Mouse (Mus musculus): ENCODE data around the gene Dusp28. TPM values are rescaled to one million over a fixed set of nuclear protein-coding genes. Genes with fewer than 3 reads are reported as not detected.

The Dusp28 gene
- total and polyA plus RNA-seq, 3 experiments = 11.9 to 12.0 TPM; not detected in 1

DNA sequence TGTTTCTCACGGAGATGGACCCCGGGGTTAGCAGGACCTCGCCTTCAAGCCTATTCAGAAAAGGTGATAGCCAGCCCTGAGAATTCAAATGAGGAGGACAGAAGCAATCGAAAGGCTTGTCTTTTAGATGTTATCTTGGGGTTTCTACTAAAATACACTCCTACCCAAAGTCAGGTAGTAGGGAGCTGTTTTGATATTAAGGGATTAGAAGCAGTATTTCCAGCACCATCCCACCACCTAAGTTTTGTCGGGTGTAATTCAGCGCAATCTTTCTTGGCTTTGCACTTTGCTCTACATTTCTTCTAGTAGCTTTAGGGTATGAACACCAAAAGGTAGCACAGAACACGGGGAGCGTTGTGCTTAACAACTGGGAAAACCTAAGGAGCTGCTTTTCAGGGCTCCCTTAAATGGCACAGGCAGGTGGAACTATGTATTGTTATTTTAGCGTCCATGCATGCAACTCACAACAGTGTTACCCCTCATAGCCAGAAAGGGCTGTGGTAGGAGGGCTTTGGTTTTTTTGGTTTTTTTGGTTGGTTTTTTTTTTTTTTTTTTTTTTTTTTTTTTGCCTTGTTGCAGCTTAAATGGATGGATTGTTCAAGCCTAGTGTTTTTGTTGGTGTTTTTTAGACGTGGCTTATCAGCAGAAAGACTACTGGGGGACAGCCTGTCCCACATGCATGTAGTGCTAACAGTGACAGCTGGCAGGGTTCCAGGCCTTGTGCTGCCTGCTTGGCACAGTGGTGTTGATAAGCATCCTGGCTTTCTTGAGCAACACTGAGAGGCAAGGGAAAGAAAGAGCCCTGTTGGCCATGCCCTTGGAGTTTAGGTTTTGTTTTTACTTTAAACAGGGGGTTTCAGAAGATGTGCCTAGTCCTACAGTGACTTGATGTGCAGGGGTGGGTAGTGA is 28.5 kb downstream of the Dusp28 start (continued):
- 0 out of 2 replicates have a peak, but pooled peaks have one; percentile 38 for TF ChIP-seq KAT2A (conservative IDR thresholded peaks at IDR 0.05; ENCODE audit: low read depth, low read length)
- TF ChIP-seq UBTF (IDR thresholded peaks at IDR 0.05; ENCODE audit: borderline replicate concordance, insufficient read depth, low read depth, low read length) = no peak
- no peak for TF ChIP-seq NELFE (IDR thresholded peaks at IDR 0.05; ENCODE audit: low read depth, low read length)
- TF ChIP-seq EP300 (IDR thresholded peaks at IDR 0.05; ENCODE audit: low read depth in 1 of 2, low read length in 2 of 2) = peak; percentile 65 to 68; a peak in 3 of 4 replicates
- no peak for TF ChIP-seq JUND (IDR thresholded peaks at IDR 0.05; ENCODE audit: low read depth, low read length)
- TF ChIP-seq RAD21 (IDR thresholded peaks at IDR 0.05; ENCODE audit: low read depth, low read length) = no peak
- TF ChIP-seq MAX (IDR thresholded peaks at IDR 0.05; ENCODE audit: low read length) = peak; percentile 90
- TF ChIP-seq SIN3A (IDR thresholded peaks at IDR 0.05; ENCODE audit: low read length) = peak; percentile 98
- TF ChIP-seq TCF12 (IDR thresholded peaks at IDR 0.05; ENCODE audit: low read depth, low read length) = peak; percentile 40
- no peak for TF ChIP-seq ZKSCAN1 (IDR thresholded peaks at IDR 0.05; ENCODE audit: low read depth, low read length)
- no peak for TF ChIP-seq POLR2AphosphoS5 (IDR thresholded peaks at IDR 0.05; ENCODE audit: borderline replicate concordance, low read depth, low read length)
- TF ChIP-seq MYB (IDR thresholded peaks at IDR 0.05; ENCODE audit: low read depth, low read length) = no peak
- TF ChIP-seq ETS1 (IDR thresholded peaks at IDR 0.05; ENCODE audit: low read depth, low read length) = peak; percentile 89
- no peak for TF ChIP-seq CHD2 (IDR thresholded peaks at IDR 0.05; ENCODE audit: low read length)
- no peak for TF ChIP-seq MAZ (IDR thresholded peaks at IDR 0.05; ENCODE audit: low read depth, low read length)
- peak; percentile 56 for TF ChIP-seq HCFC1 (IDR thresholded peaks at IDR 0.05; ENCODE audit: low read depth, low read length)
- no peak for TF ChIP-seq MEF2A (IDR thresholded peaks at IDR 0.05; ENCODE audit: extremely low read depth, insufficient replicate concordance, low read depth, low read length, poor library complexity, severe bottlenecking)
- no peak for TF ChIP-seq ZMIZ1 (IDR thresholded peaks at IDR 0.05; ENCODE audit: low read depth, low read length)
- TF ChIP-seq GABPA (IDR thresholded peaks at IDR 0.05; ENCODE audit: low read depth, low read length) = no peak
- peak; percentile 18; the same call in 1 of the 2 replicates for TF ChIP-seq USF1 (IDR thresholded peaks at IDR 0.05; ENCODE audit: low read depth, low read length)
- TF ChIP-seq RCOR1 (IDR thresholded peaks at IDR 0.05; ENCODE audit: low read depth, low read length) = no peak

DNA sequence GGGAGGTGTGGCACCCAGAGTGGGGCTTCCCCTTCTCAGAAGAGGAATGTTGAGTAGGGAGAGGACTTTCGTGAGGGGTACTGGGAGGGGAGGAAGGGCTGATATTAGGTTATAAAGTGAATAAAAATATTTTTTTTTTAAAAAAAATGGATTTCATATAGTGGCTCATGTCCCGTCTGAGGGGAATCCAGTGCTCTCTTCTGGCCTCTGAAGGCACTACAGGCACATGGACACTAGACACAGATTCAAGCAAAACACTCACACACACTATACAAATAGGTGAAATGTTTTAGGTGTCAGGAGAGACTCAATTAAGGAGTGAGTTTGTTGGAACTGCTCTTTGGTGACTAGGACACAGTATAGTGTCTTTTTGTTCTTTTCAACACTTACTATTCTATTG is 29.2 kb downstream of the Dusp28 start:
- H3K36me3 ChIP-seq (ENCODE audit: control insufficient read depth in 1 of 2, insufficient read depth in 2 of 2, low read length in 2 of 2) = peaks cover 2 to 13% of the 10 kb centered on the region in 2 experiments; a peak in 3 of 4 replicates
- no peak for TF ChIP-seq MYC (IDR thresholded peaks at IDR 0.05; ENCODE audit: low read depth, low read length)
- peak; percentile 9 to 23 (median 23); a peak in 2 of 6 replicates for TF ChIP-seq CTCF (IDR thresholded peaks at IDR 0.05 in 2 of 3, conservative IDR thresholded peaks at IDR 0.05 in 1 of 3; ENCODE audit: control insufficient read depth in 1 of 3, insufficient read depth in 1 of 3, low read depth in 2 of 3, low read length in 3 of 3, poor library complexity in 1 of 3, severe bottlenecking in 1 of 3)
- peaks cover 12% of the 10 kb centered on the region for H3K79me2 ChIP-seq (ENCODE audit: control insufficient read depth, insufficient read depth, low read length, poor library complexity)
- no peak for DNase-seq (ENCODE audit: low read depth, low spot score)
- no peaks in the 10 kb centered on the region for H3K9me3 ChIP-seq (replicated peaks; ENCODE audit: insufficient read depth, low read length)
- H3K27me3 ChIP-seq (ENCODE audit: control insufficient read depth in 1 of 2, insufficient read depth in 2 of 2, low read length in 2 of 2) = no peaks in the 10 kb centered on the region
- 0 out of 2 replicates have a peak overlapping the region, but pooled peaks have one; percentile 1 for H3K27ac ChIP-seq (ENCODE audit: control insufficient read depth, low read depth, low read length)
- peaks cover 4 to 22% of the 10 kb centered on the region in 2 experiments for H3K4me1 ChIP-seq (ENCODE audit: control insufficient read depth in 1 of 2, insufficient read depth in 2 of 2, low read length in 2 of 2)
- peak overlapping the region; percentile 28 to 85; a peak in 2 of 4 replicates for H3K4me3 ChIP-seq (ENCODE audit: control insufficient read depth in 1 of 2, insufficient read depth in 1 of 2, low read depth in 2 of 2, low read length in 2 of 2)
- no peak overlapping the region for H3K9ac ChIP-seq (ENCODE audit: control insufficient read depth, low read depth, low read length, poor library complexity, severe bottlenecking)

Measured in MEL (cell line).